Mouse (Mus musculus) MEL (cell line): ENCODE results near the gene Dock4.

Source experiments
- BHLHE40 ChIP-seq: IDR thresholded peaks from 2 replicates; pipeline ENCODE4 v1.6.1; 2012; ENCODE audit warnings: low read depth, mild to moderate bottlenecking, inconsistent platforms, low read length, improper control_type of control experiment, borderline replicate concordance
- CHD2 ChIP-seq: IDR thresholded peaks from 2 replicates; pipeline ENCODE4 v1.6.1; 2011; ENCODE audit warnings: low read length, improper control_type of control experiment
- CTCF ChIP-seq, 3 experiments: IDR thresholded peaks in 2 of 3; conservative IDR thresholded peaks in 1 of 3; 2 replicates each; pipeline ENCODE4 v1.5.1; 2011 to 2012; ENCODE audit warnings: low read length in 3 of 3, low read depth in 2 of 3, mild to moderate bottlenecking in 2 of 3, improper control_type of control experiment in 1 of 3, inconsistent platforms in 1 of 3, mixed read lengths in 1 of 3, moderate library complexity in 1 of 3; ENCODE audit not compliant: control insufficient read depth in 1 of 3, insufficient read depth in 1 of 3, poor library complexity in 1 of 3, severe bottlenecking in 1 of 3
- E2F4 ChIP-seq: IDR thresholded peaks from 2 replicates; pipeline ENCODE4 v1.6.1; 2011; ENCODE audit warnings: low read depth, low read length, improper control_type of control experiment, borderline replicate concordance
- EP300 ChIP-seq, 2 experiments: IDR thresholded peaks; 2 replicates each; pipeline ENCODE4 v1.6.1; 2011; ENCODE audit warnings: improper control_type of control experiment in 2 of 2, low read length in 2 of 2, low read depth in 1 of 2, mild to moderate bottlenecking in 1 of 2
- GATA1 ChIP-seq: IDR thresholded peaks from 2 replicates; pipeline ENCODE4 v1.6.1; 2011; ENCODE audit warnings: low read depth, low read length, improper control_type of control experiment
- HCFC1 ChIP-seq: IDR thresholded peaks from 2 replicates; pipeline ENCODE4 v1.6.1; 2012; ENCODE audit warnings: low read depth, mild to moderate bottlenecking, inconsistent platforms, low read length, improper control_type of control experiment, moderate library complexity
- KAT2A ChIP-seq: conservative IDR thresholded peaks from 2 replicates; pipeline ENCODE4 v1.6.1; 2012; ENCODE audit warnings: low read depth, low read length, improper control_type of control experiment, inconsistent platforms
- MAX ChIP-seq: IDR thresholded peaks from 2 replicates; pipeline ENCODE4 v1.6.1; 2011; ENCODE audit warnings: low read length, improper control_type of control experiment
- POLR2A ChIP-seq, 2 experiments: IDR thresholded peaks; 2 replicates each; pipeline ENCODE4 v1.6.1; 2011 to 2012; ENCODE audit warnings: low read length in 2 of 2, mild to moderate bottlenecking in 2 of 2, control low read depth in 1 of 2, improper control_type of control experiment in 1 of 2, low read depth in 1 of 2, moderate library complexity in 1 of 2; ENCODE audit not compliant: control insufficient read depth in 1 of 2, insufficient read depth in 1 of 2, poor library complexity in 1 of 2
- POLR2AphosphoS2 ChIP-seq: IDR thresholded peaks from 2 replicates; pipeline ENCODE4 v1.6.1; 2011; ENCODE audit warnings: low read length, improper control_type of control experiment
- ZC3H11A ChIP-seq: IDR thresholded peaks from 2 replicates; pipeline ENCODE4 v1.6.1; 2012; ENCODE audit warnings: low read depth, mild to moderate bottlenecking, inconsistent platforms, low read length, improper control_type of control experiment

DNA sequence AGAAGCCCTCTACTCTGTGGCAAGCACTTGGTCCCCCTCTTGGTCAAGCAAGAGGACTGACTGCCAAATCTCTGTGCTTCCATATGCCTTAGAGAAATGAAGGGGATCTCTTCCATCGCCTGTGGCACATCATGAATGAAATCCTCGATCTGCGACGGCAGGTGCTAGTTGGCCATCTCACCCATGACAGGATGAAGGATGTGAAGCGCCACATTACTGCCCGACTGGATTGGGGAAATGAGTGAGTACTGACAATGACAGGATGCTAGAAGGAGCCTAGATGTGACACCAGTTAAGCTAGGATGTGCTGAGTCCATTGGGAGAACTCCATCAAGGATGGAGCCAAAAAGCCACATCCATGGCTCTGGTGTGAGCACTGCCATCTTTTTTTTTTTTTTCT is 190.2 kb downstream of the Dock4 start:
- TF ChIP-seq POLR2A (IDR thresholded peaks at IDR 0.05; ENCODE audit: control insufficient read depth in 1 of 2, insufficient read depth in 1 of 2, low read depth in 1 of 2, low read length in 2 of 2, poor library complexity in 1 of 2) (no peak), GATA1 (no peak), BHLHE40 (no peak), CHD2 (no peak), KAT2A (no peak), CTCF (IDR thresholded peaks at IDR 0.05 in 2 of 3, conservative IDR thresholded peaks at IDR 0.05 in 1 of 3; ENCODE audit: control insufficient read depth in 1 of 3, insufficient read depth in 1 of 3, low read depth in 2 of 3, low read length in 3 of 3, poor library complexity in 1 of 3, severe bottlenecking in 1 of 3) (no peak), EP300 (IDR thresholded peaks at IDR 0.05; ENCODE audit: low read depth in 1 of 2, low read length in 2 of 2) (no peak), MAX (no peak), HCFC1 (no peak), ZC3H11A (no peak), POLR2AphosphoS2 (no peak), E2F4 (no peak)
